Mouse (Mus musculus): ENCODE results near the gene Trabd. TPM values are rescaled to one million over a fixed set of nuclear protein-coding genes. Genes with fewer than 3 reads are reported as not detected.
A peak's percentile ranks its signal among the peaks of the same experiment; 100 is the strongest.

Gene Trabd
- polyA plus RNA-seq, 1 experiment from 2014 or later, result 39.5 TPM

- no peak for ATAC-seq (ENCODE audit: low FRiP score)
- H3K4me1 ChIP-seq (replicated peaks), result peaks cover 37% of the 10 kb centered on the region
- H3K4me2 ChIP-seq, result no peak overlapping the region
- no peaks in the 10 kb centered on the region for H3K27me3 ChIP-seq
- no peak overlapping the region for H3K9ac ChIP-seq
- no peaks in the 10 kb centered on the region for H3K9me3 ChIP-seq
- H3K27ac ChIP-seq, result no peak overlapping the region
- no peak overlapping the region for H3K4me3 ChIP-seq
- H3K36me3 ChIP-seq, result peaks cover 51% of the 10 kb centered on the region
These were observed 43.1 kb downstream of the Trabd start for GRCm38 (mm10) chr15:89118007-89118406.

- Histone ChIP-seq H3K9me3 (no peaks in the 10 kb centered on the region), H3K27ac (peak within 1 kb of the TSS; percentile 92), H3K27me3 (no peaks in the 10 kb centered on the region), H3K4me2 (peak within 1 kb of the TSS; percentile 97), H3K4me3 (peak within 1 kb of the TSS; percentile 86), H3K9ac (peak within 1 kb of the TSS; percentile 87), H3K36me3 (peaks cover 21% of the 10 kb centered on the region), H3K4me1 (replicated peaks) (peaks cover 53% of the 10 kb centered on the region)
- ATAC-seq (ENCODE audit: low FRiP score), result peak; percentile 84
- WGBS, result under 1% methylated on average over 47 of the region's 47 CpGs
These were observed 47.9 kb downstream of the Trabd start, which contains the start of gene Tubgcp6 for GRCm38 (mm10) chr15:89122649-89123366. Tubgcp6 (minus strand) TSS chr15:89123112.

- Histone ChIP-seq H3K4me1 (replicated peaks) (peaks cover 57% of the 10 kb centered on the region), H3K36me3 (peaks cover 17% of the 10 kb centered on the region; the same call in 1 of the 2 replicates), H3K9me3 (no peaks in the 10 kb centered on the region), H3K27me3 (no peaks in the 10 kb centered on the region), H3K4me3 (peak overlapping the region; percentile 86), H3K9ac (peak overlapping the region; percentile 87), H3K27ac (peak overlapping the region; percentile 92), H3K4me2 (peak overlapping the region; percentile 97)
- peak; percentile 30; the same call in 1 of the 2 replicates for ATAC-seq (ENCODE audit: low FRiP score)
- WGBS, result 40% methylated on average over 11 of the region's 11 CpGs
These were observed 48.7 kb downstream of the Trabd start for GRCm38 (mm10) chr15:89123595-89123994.

- WGBS, result 95% methylated on average over 3 of the region's 3 CpGs
- H3K4me3 ChIP-seq, result no peak overlapping the region
- H3K9me3 ChIP-seq, result no peaks in the 10 kb centered on the region
- peaks cover 62% of the 10 kb centered on the region for H3K4me1 ChIP-seq (replicated peaks)
- no peak overlapping the region for H3K27ac ChIP-seq
- no peak overlapping the region for H3K4me2 ChIP-seq
- H3K27me3 ChIP-seq, result no peaks in the 10 kb centered on the region
- ATAC-seq (ENCODE audit: low FRiP score), result no peak
- H3K36me3 ChIP-seq, result peaks cover 17% of the 10 kb centered on the region; the same call in 1 of the 2 replicates
- H3K9ac ChIP-seq, result peak overlapping the region; percentile 87; the same call in 1 of the 2 replicates
These were observed 49.4 kb downstream of the Trabd start for GRCm38 (mm10) chr15:89124312-89124711.

GRCm38 (mm10) chr15:89125351-89125750 is 50.4 kb downstream of the Trabd start:
- no peaks in the 10 kb centered on the region for H3K9me3 ChIP-seq
- no peak overlapping the region for H3K9ac ChIP-seq
- H3K4me2 ChIP-seq, result no peak overlapping the region
- peaks cover 55% of the 10 kb centered on the region for H3K4me1 ChIP-seq (replicated peaks)
- H3K27ac ChIP-seq, result no peak overlapping the region
- peaks cover 7% of the 10 kb centered on the region; the same call in 1 of the 2 replicates for H3K36me3 ChIP-seq
- H3K27me3 ChIP-seq, result no peaks in the 10 kb centered on the region
- no peak for ATAC-seq (ENCODE audit: low FRiP score)
- 91% methylated on average over 9 of the region's 9 CpGs for WGBS
- no peak overlapping the region for H3K4me3 ChIP-seq

GRCm38 (mm10) chr15:89126622-89127021 is 51.7 kb downstream of the Trabd start:
- no peak overlapping the region for H3K4me2 ChIP-seq
- H3K27me3 ChIP-seq, result no peaks in the 10 kb centered on the region
- H3K4me3 ChIP-seq, result no peak overlapping the region
- 88% methylated on average over 8 of the region's 8 CpGs for WGBS
- H3K9me3 ChIP-seq, result no peaks in the 10 kb centered on the region
- H3K36me3 ChIP-seq, result peaks cover 7% of the 10 kb centered on the region; the same call in 1 of the 2 replicates
- H3K9ac ChIP-seq, result no peak overlapping the region
- no peak overlapping the region for H3K27ac ChIP-seq
- no peak for ATAC-seq (ENCODE audit: low FRiP score)
- H3K4me1 ChIP-seq (replicated peaks), result peaks cover 43% of the 10 kb centered on the region

- Histone ChIP-seq H3K36me3 (peaks cover 11% of the 10 kb centered on the region), H3K9me3 (no peaks in the 10 kb centered on the region), H3K4me2 (peak overlapping the region; percentile 79), H3K27ac (peak overlapping the region; percentile 82; the same call in 1 of the 2 replicates), H3K9ac (peak overlapping the region; percentile 71), H3K4me1 (replicated peaks) (peaks cover 34% of the 10 kb centered on the region), H3K27me3 (no peaks in the 10 kb centered on the region), H3K4me3 (peak overlapping the region; percentile 57)
- 90% methylated on average over 8 of the region's 8 CpGs for WGBS
- no peak for ATAC-seq (ENCODE audit: low FRiP score)
These were observed 52.5 kb downstream of the Trabd start for GRCm38 (mm10) chr15:89127364-89127940.

GRCm38 (mm10) chr15:89128382-89129350 is 53.7 kb downstream of the Trabd start, which contains the start of gene Hdac10:
Hdac10 (minus strand) TSS chr15:89128700.
- peaks cover 28% of the 10 kb centered on the region for H3K4me1 ChIP-seq (replicated peaks)
- H3K36me3 ChIP-seq, result peaks cover 14% of the 10 kb centered on the region
- peak within 1 kb of the TSS; percentile 57 for H3K4me3 ChIP-seq
- no peaks in the 10 kb centered on the region for H3K9me3 ChIP-seq
- no peaks in the 10 kb centered on the region for H3K27me3 ChIP-seq
- peak within 1 kb of the TSS; percentile 82 for H3K27ac ChIP-seq
- WGBS, result 3% methylated on average over 36 of the region's 36 CpGs
- H3K9ac ChIP-seq, result peak within 1 kb of the TSS; percentile 71
- peak within 1 kb of the TSS; percentile 79 for H3K4me2 ChIP-seq
- peak; percentile 85 for ATAC-seq (ENCODE audit: low FRiP score)

- no peaks in the 10 kb centered on the region for H3K9me3 ChIP-seq
- H3K27ac ChIP-seq, result no peak overlapping the region
- H3K9ac ChIP-seq, result no peak overlapping the region
- no peak overlapping the region for H3K4me3 ChIP-seq
- H3K4me1 ChIP-seq (replicated peaks), result peaks cover 20% of the 10 kb centered on the region
- no peak for ATAC-seq (ENCODE audit: low FRiP score)
- H3K4me2 ChIP-seq, result no peak overlapping the region
- no peaks in the 10 kb centered on the region for H3K27me3 ChIP-seq
- H3K36me3 ChIP-seq, result peaks cover 10% of the 10 kb centered on the region
These were observed 55.3 kb downstream of the Trabd start for GRCm38 (mm10) chr15:89130245-89130644.

- H3K36me3 ChIP-seq, result peaks cover 7% of the 10 kb centered on the region
- 91% methylated on average over 3 of the region's 3 CpGs for WGBS
- H3K9ac ChIP-seq, result no peak overlapping the region
- H3K27me3 ChIP-seq, result no peaks in the 10 kb centered on the region
- H3K4me2 ChIP-seq, result no peak overlapping the region
- ATAC-seq (ENCODE audit: low FRiP score), result no peak
- no peak overlapping the region for H3K4me3 ChIP-seq
- H3K4me1 ChIP-seq (replicated peaks), result peaks cover 20% of the 10 kb centered on the region
- no peaks in the 10 kb centered on the region for H3K9me3 ChIP-seq
- H3K27ac ChIP-seq, result no peak overlapping the region
These were observed 56.4 kb downstream of the Trabd start for GRCm38 (mm10) chr15:89131316-89131715.

Data from hindbrain, embryonic 13.5 days (tissue).